Mouse (Mus musculus): ENCODE measurements at regions not wholly inside any gene's neighbourhood (a gene's known extent, or its start where the extent isn't known, plus 50 kb on each side); places are given as distances from the start of the nearest gene placed in this dataset.
A peak's percentile ranks its signal among the peaks of the same experiment; 100 is the strongest.

GRCm38 (mm10) chr15:91916946-91917345 lies 78.9 kb downstream of the Smgc start:
- WGBS (ENCODE audit: insufficient replicate concordance): 58% methylated on average over 3 of the region's 3 CpGs

GRCm38 (mm10) chr15:91917877-91918276 lies 79.8 kb downstream of the Smgc start:
- H3K4me2 ChIP-seq (ENCODE audit: low read depth, low read length): no peak overlapping the region
- ATAC-seq (no peak), DNase-seq (no peak)
- no peak overlapping the region for H3K9ac ChIP-seq (replicated peaks)
- H3K27me3 ChIP-seq (ENCODE audit: insufficient read depth, low read length): no peaks in the 10 kb centered on the region
- H3K4me1 ChIP-seq (ENCODE audit: insufficient read depth): no peaks in the 10 kb centered on the region
- H3K27ac ChIP-seq (ENCODE audit: low read depth): no peak overlapping the region
- no peaks in the 10 kb centered on the region for H3K36me3 ChIP-seq (replicated peaks; ENCODE audit: insufficient read depth, low read length)
- H3K4me3 ChIP-seq (ENCODE audit: low read depth, low read length): no peak overlapping the region
- WGBS (ENCODE audit: insufficient replicate concordance): 60% methylated on average over 4 of the region's 4 CpGs
- no peaks in the 10 kb centered on the region for H3K9me3 ChIP-seq (ENCODE audit: low read length)
- TF ChIP-seq EP300 (IDR thresholded peaks at IDR 0.05; ENCODE audit: low read depth) (no peak), CTCF (IDR thresholded peaks at IDR 0.05; ENCODE audit: low read depth) (no peak)

More at GRCm38 (mm10) chr15:91916946-91917345, 78.9 kb downstream of the Smgc start:
- Histone ChIP-seq H3K4me1 (ENCODE audit: insufficient read depth) (no peaks in the 10 kb centered on the region), H3K9ac (replicated peaks) (no peak overlapping the region), H3K9me3 (ENCODE audit: low read length) (no peaks in the 10 kb centered on the region), H3K4me2 (ENCODE audit: low read depth, low read length) (no peak overlapping the region), H3K27me3 (ENCODE audit: insufficient read depth, low read length) (no peaks in the 10 kb centered on the region), H3K27ac (ENCODE audit: low read depth) (no peak overlapping the region), H3K4me3 (ENCODE audit: low read depth, low read length) (no peak overlapping the region), H3K36me3 (replicated peaks; ENCODE audit: insufficient read depth, low read length) (no peaks in the 10 kb centered on the region)
- no peak for DNase-seq
- no peak for ATAC-seq
- no peak for TF ChIP-seq CTCF (IDR thresholded peaks at IDR 0.05; ENCODE audit: low read depth)
- no peak for TF ChIP-seq EP300 (IDR thresholded peaks at IDR 0.05; ENCODE audit: low read depth)

GRCm38 (mm10) chr15:91924542-91924941 lies 86.5 kb downstream of the Smgc start:
- DNase-seq: no peak
- Histone ChIP-seq H3K4me2 (ENCODE audit: low read depth, low read length) (no peak overlapping the region), H3K9me3 (ENCODE audit: low read length) (no peaks in the 10 kb centered on the region), H3K36me3 (replicated peaks; ENCODE audit: insufficient read depth, low read length) (no peaks in the 10 kb centered on the region), H3K27ac (ENCODE audit: low read depth) (no peak overlapping the region), H3K9ac (replicated peaks) (no peak overlapping the region), H3K4me3 (ENCODE audit: low read depth, low read length) (no peak overlapping the region), H3K27me3 (ENCODE audit: insufficient read depth, low read length) (no peaks in the 10 kb centered on the region), H3K4me1 (ENCODE audit: insufficient read depth) (no peaks in the 10 kb centered on the region)
- WGBS (ENCODE audit: insufficient replicate concordance): 65% methylated on average over 4 of the region's 4 CpGs
- ATAC-seq: no peak
- TF ChIP-seq CTCF (IDR thresholded peaks at IDR 0.05; ENCODE audit: low read depth) (no peak), EP300 (IDR thresholded peaks at IDR 0.05; ENCODE audit: low read depth) (no peak)

GRCm38 (mm10) chr15:91927492-91927891 lies 89.4 kb downstream of the Smgc start:
- no peak overlapping the region for H3K4me2 ChIP-seq (ENCODE audit: low read depth, low read length)
- no peaks in the 10 kb centered on the region for H3K27me3 ChIP-seq (ENCODE audit: insufficient read depth, low read length)
- no peak overlapping the region for H3K4me3 ChIP-seq (ENCODE audit: low read depth, low read length)
- 7% methylated on average over 3 of the region's 3 CpGs for WGBS (ENCODE audit: insufficient replicate concordance)
- TF ChIP-seq CTCF (IDR thresholded peaks at IDR 0.05; ENCODE audit: low read depth): peak; percentile 65
- no peak for TF ChIP-seq EP300 (IDR thresholded peaks at IDR 0.05; ENCODE audit: low read depth)
- DNase-seq (peak; percentile 31), ATAC-seq (no peak)
- no peak overlapping the region for H3K27ac ChIP-seq (ENCODE audit: low read depth)
- H3K9me3 ChIP-seq (ENCODE audit: low read length): no peaks in the 10 kb centered on the region
- H3K4me1 ChIP-seq (ENCODE audit: insufficient read depth): no peaks in the 10 kb centered on the region
- no peaks in the 10 kb centered on the region for H3K36me3 ChIP-seq (replicated peaks; ENCODE audit: insufficient read depth, low read length)
- no peak overlapping the region for H3K9ac ChIP-seq (replicated peaks)

GRCm38 (mm10) chr15:91928511-91928910 lies 90.4 kb downstream of the Smgc start:
- TF ChIP-seq EP300 (IDR thresholded peaks at IDR 0.05; ENCODE audit: low read depth): no peak
- no peak for TF ChIP-seq CTCF (IDR thresholded peaks at IDR 0.05; ENCODE audit: low read depth)
- Histone ChIP-seq H3K36me3 (replicated peaks; ENCODE audit: insufficient read depth, low read length) (no peaks in the 10 kb centered on the region), H3K4me2 (ENCODE audit: low read depth, low read length) (no peak overlapping the region), H3K4me1 (ENCODE audit: insufficient read depth) (no peaks in the 10 kb centered on the region), H3K4me3 (ENCODE audit: low read depth, low read length) (no peak overlapping the region), H3K9ac (replicated peaks) (no peak overlapping the region), H3K27me3 (ENCODE audit: insufficient read depth, low read length) (no peaks in the 10 kb centered on the region), H3K27ac (ENCODE audit: low read depth) (no peak overlapping the region), H3K9me3 (ENCODE audit: low read length) (no peaks in the 10 kb centered on the region)
- no peak for DNase-seq
- 74% methylated on average over 7 of the region's 7 CpGs for WGBS (ENCODE audit: insufficient replicate concordance)
- ATAC-seq: no peak

GRCm38 (mm10) chr15:91957273-91957672 lies 93.7 kb upstream of the Cntn1 start:
- Histone ChIP-seq H3K9ac (replicated peaks) (no peak overlapping the region), H3K9me3 (ENCODE audit: low read length) (no peaks in the 10 kb centered on the region), H3K4me1 (ENCODE audit: insufficient read depth) (no peaks in the 10 kb centered on the region), H3K27ac (ENCODE audit: low read depth) (no peak overlapping the region), H3K4me2 (ENCODE audit: low read depth, low read length) (no peak overlapping the region), H3K27me3 (ENCODE audit: insufficient read depth, low read length) (no peaks in the 10 kb centered on the region), H3K36me3 (replicated peaks; ENCODE audit: insufficient read depth, low read length) (no peaks in the 10 kb centered on the region), H3K4me3 (ENCODE audit: low read depth, low read length) (no peak overlapping the region)
- WGBS (ENCODE audit: insufficient replicate concordance): 64% methylated on average over 2 of the region's 2 CpGs
- TF ChIP-seq EP300 (IDR thresholded peaks at IDR 0.05; ENCODE audit: low read depth): no peak
- TF ChIP-seq CTCF (IDR thresholded peaks at IDR 0.05; ENCODE audit: low read depth): no peak
- ATAC-seq (no peak), DNase-seq (no peak)

GRCm38 (mm10) chr15:91965172-91965571 lies 85.8 kb upstream of the Cntn1 start:
- Histone ChIP-seq H3K9me3 (ENCODE audit: low read length) (no peaks in the 10 kb centered on the region), H3K27ac (ENCODE audit: low read depth) (no peak overlapping the region), H3K9ac (replicated peaks) (no peak overlapping the region), H3K4me1 (ENCODE audit: insufficient read depth) (no peaks in the 10 kb centered on the region), H3K4me2 (ENCODE audit: low read depth, low read length) (no peak overlapping the region), H3K4me3 (ENCODE audit: low read depth, low read length) (no peak overlapping the region), H3K36me3 (replicated peaks; ENCODE audit: insufficient read depth, low read length) (no peaks in the 10 kb centered on the region), H3K27me3 (ENCODE audit: insufficient read depth, low read length) (no peaks in the 10 kb centered on the region)
- DNase-seq (no peak), ATAC-seq (no peak)
- WGBS (ENCODE audit: insufficient replicate concordance): 72% methylated on average over 10 of the region's 10 CpGs
- no peak for TF ChIP-seq EP300 (IDR thresholded peaks at IDR 0.05; ENCODE audit: low read depth)
- no peak for TF ChIP-seq CTCF (IDR thresholded peaks at IDR 0.05; ENCODE audit: low read depth)
